Mouse (Mus musculus) spleen, adult 2 months (tissue): ENCODE results near the gene Far1.

ENCODE experiments used
- CTCF ChIP-seq: fragments of 200-500 bp; IDR thresholded peaks from 2 replicates; pipeline ENCODE4 v1.5.1; 2011; ENCODE audit warnings: mild to moderate bottlenecking, inconsistent platforms; ENCODE audit not compliant: insufficient read depth, insufficient read length, insufficient replicate concordance; ENCODE audit errors: extremely low read depth
- POLR2A ChIP-seq: fragments of 200-500 bp; IDR thresholded peaks from 2 replicates; pipeline ENCODE4 v1.6.1; 2011; ENCODE audit warnings: low read depth, low read length, inconsistent platforms

- no peak; the same call in 1 of the 2 replicates for TF ChIP-seq CTCF
- peak; percentile 87 for TF ChIP-seq POLR2A
Measured at GRCm38 (mm10) chr7:113513286-113513962, at the start of gene Far1.
